Mouse (Mus musculus): ENCODE measurements at regions not wholly inside any gene's neighbourhood (a gene's known extent, or its start where the extent isn't known, plus 50 kb on each side); places are given as distances from the start of the nearest gene placed in this dataset.

GRCm38 (mm10) chrX:11088506-11088905 lies 210.6 kb upstream of the H2al1a start:
- Histone ChIP-seq H3K4me2 (peak overlapping the region; percentile 36; the same call in 1 of the 2 replicates), H3K36me3 (no peaks in the 10 kb centered on the region), H3K4me3 (no peak overlapping the region), H3K9ac (no peak overlapping the region), H3K27ac (replicated peaks) (no peak overlapping the region), H3K9me3 (no peaks in the 10 kb centered on the region), H3K4me1 (replicated peaks) (peaks cover 5% of the 10 kb centered on the region; the same call in 1 of the 2 replicates), H3K27me3 (no peaks in the 10 kb centered on the region)
- 38% methylated on average over 10 of the region's 10 CpGs for whole genome bisulfite sequencing
- no peak for ATAC-seq (ENCODE audit: low read depth)

GRCm38 (mm10) chrX:11090432-11090831 lies 208.6 kb upstream of the H2al1a start:
- Histone ChIP-seq H3K36me3 (no peaks in the 10 kb centered on the region), H3K27ac (replicated peaks) (no peak overlapping the region), H3K27me3 (no peaks in the 10 kb centered on the region), H3K9ac (no peak overlapping the region), H3K4me2 (no peak overlapping the region), H3K9me3 (no peaks in the 10 kb centered on the region), H3K4me3 (no peak overlapping the region), H3K4me1 (replicated peaks) (peaks cover 5% of the 10 kb centered on the region; the same call in 1 of the 2 replicates)
- ATAC-seq (ENCODE audit: low read depth) = no peak
- WGBS = 28% methylated on average over 7 of the region's 7 CpGs

- no peak overlapping the region for H3K4me2 ChIP-seq
- no peak overlapping the region for H3K9ac ChIP-seq
- no peaks in the 10 kb centered on the region for H3K36me3 ChIP-seq
- ATAC-seq (ENCODE audit: low read depth) = peak; percentile 41; the same call in 1 of the 2 replicates
- H3K4me1 ChIP-seq (replicated peaks) = peaks cover 24% of the 10 kb centered on the region; the same call in 1 of the 2 replicates
- H3K27me3 ChIP-seq = no peaks in the 10 kb centered on the region
- no peaks in the 10 kb centered on the region for H3K9me3 ChIP-seq
- no peak overlapping the region for H3K27ac ChIP-seq (replicated peaks)
- no peak overlapping the region for H3K4me3 ChIP-seq
- WGBS = 68% methylated on average over 9 of the region's 9 CpGs
These were observed 201.3 kb upstream of the H2al1a start for GRCm38 (mm10) chrX:11097581-11098254.

- WGBS = 39% methylated on average over 4 of the region's 4 CpGs
- H3K27me3 ChIP-seq = no peaks in the 10 kb centered on the region
- H3K27ac ChIP-seq (replicated peaks) = no peak overlapping the region; the same call in 1 of the 2 replicates
These were observed 200.7 kb upstream of the H2al1a start for GRCm38 (mm10) chrX:11098366-11098765.

GRCm38 (mm10) chrX:11099146-11100087 lies 199.6 kb upstream of the H2al1a start:
- H3K36me3 ChIP-seq = no peaks in the 10 kb centered on the region
- H3K9me3 ChIP-seq = no peaks in the 10 kb centered on the region
- WGBS = 47% methylated on average over 13 of the region's 13 CpGs
- peaks cover 24% of the 10 kb centered on the region; the same call in 1 of the 2 replicates for H3K4me1 ChIP-seq (replicated peaks)
- H3K27me3 ChIP-seq = no peaks in the 10 kb centered on the region
- H3K9ac ChIP-seq = no peak overlapping the region
- H3K27ac ChIP-seq (replicated peaks) = peak overlapping the region; percentile 64
- 0 out of 2 replicates have a peak overlapping the region, but pooled peaks have one; percentile 14 for H3K4me2 ChIP-seq
- peak; percentile 67 for ATAC-seq (ENCODE audit: low read depth)
- no peak overlapping the region for H3K4me3 ChIP-seq

More at GRCm38 (mm10) chrX:11098366-11098765, 200.7 kb upstream of the H2al1a start:
- Histone ChIP-seq H3K9ac (no peak overlapping the region), H3K36me3 (no peaks in the 10 kb centered on the region), H3K9me3 (no peaks in the 10 kb centered on the region), H3K4me2 (no peak overlapping the region), H3K4me3 (no peak overlapping the region), H3K4me1 (replicated peaks) (peaks cover 24% of the 10 kb centered on the region; the same call in 1 of the 2 replicates)
- ATAC-seq (ENCODE audit: low read depth) = no peak

GRCm38 (mm10) chrX:11100935-11101334 lies 198.1 kb upstream of the H2al1a start:
- H3K4me3 ChIP-seq = no peak overlapping the region
- H3K9ac ChIP-seq = no peak overlapping the region
- no peak for ATAC-seq (ENCODE audit: low read depth)
- H3K36me3 ChIP-seq = no peaks in the 10 kb centered on the region
- H3K27me3 ChIP-seq = no peaks in the 10 kb centered on the region
- no peak overlapping the region for H3K4me2 ChIP-seq
- H3K9me3 ChIP-seq = no peaks in the 10 kb centered on the region
- 68% methylated on average over 3 of the region's 3 CpGs for WGBS
- H3K27ac ChIP-seq (replicated peaks) = no peak overlapping the region
- peaks cover 24% of the 10 kb centered on the region; the same call in 1 of the 2 replicates for H3K4me1 ChIP-seq (replicated peaks)

- WGBS = 80% methylated on average over 2 of the region's 2 CpGs
- Histone ChIP-seq H3K27ac (replicated peaks) (no peak overlapping the region), H3K4me1 (replicated peaks) (no peaks in the 10 kb centered on the region), H3K36me3 (no peaks in the 10 kb centered on the region), H3K4me3 (no peak overlapping the region), H3K27me3 (no peaks in the 10 kb centered on the region), H3K9ac (no peak overlapping the region), H3K4me2 (no peak overlapping the region), H3K9me3 (no peaks in the 10 kb centered on the region)
- no peak for ATAC-seq (ENCODE audit: low read depth)
These were observed 167.8 kb upstream of the H2al1a start for GRCm38 (mm10) chrX:11131253-11131652.

GRCm38 (mm10) chrX:11139971-11140421 lies 159.1 kb upstream of the H2al1a start:
- Histone ChIP-seq H3K36me3 (no peaks in the 10 kb centered on the region), H3K4me2 (no peak overlapping the region), H3K4me1 (replicated peaks) (no peaks in the 10 kb centered on the region), H3K9me3 (no peaks in the 10 kb centered on the region), H3K27me3 (no peaks in the 10 kb centered on the region), H3K27ac (replicated peaks) (no peak overlapping the region), H3K9ac (no peak overlapping the region), H3K4me3 (no peak overlapping the region)
- WGBS = 59% methylated on average over 8 of the region's 8 CpGs
- no peak for ATAC-seq (ENCODE audit: low read depth)

- Histone ChIP-seq H3K27me3 (no peaks in the 10 kb centered on the region), H3K27ac (replicated peaks) (no peak overlapping the region), H3K4me3 (no peak overlapping the region), H3K4me2 (no peak overlapping the region), H3K9ac (no peak overlapping the region), H3K36me3 (no peaks in the 10 kb centered on the region), H3K4me1 (replicated peaks) (no peaks in the 10 kb centered on the region), H3K9me3 (no peaks in the 10 kb centered on the region)
- no peak for ATAC-seq (ENCODE audit: low read depth)
- whole genome bisulfite sequencing = 83% methylated on average over 1 of the region's 1 CpGs
These were observed 157.8 kb upstream of the H2al1a start for GRCm38 (mm10) chrX:11141294-11141693.

- 59% methylated on average over 2 of the region's 2 CpGs for WGBS
- Histone ChIP-seq H3K36me3 (no peaks in the 10 kb centered on the region), H3K27me3 (no peaks in the 10 kb centered on the region), H3K4me2 (no peak overlapping the region), H3K9ac (no peak overlapping the region), H3K9me3 (no peaks in the 10 kb centered on the region), H3K4me3 (no peak overlapping the region), H3K4me1 (replicated peaks) (no peaks in the 10 kb centered on the region), H3K27ac (replicated peaks) (no peak overlapping the region)
- 0 out of 2 replicates have a peak, but pooled peaks have one; percentile 8 for ATAC-seq (ENCODE audit: low read depth)
These were observed 140.6 kb upstream of the H2al1a start for GRCm38 (mm10) chrX:11158416-11158815.

- H3K36me3 ChIP-seq = no peaks in the 10 kb centered on the region
- H3K27me3 ChIP-seq = no peaks in the 10 kb centered on the region
- H3K9me3 ChIP-seq = no peaks in the 10 kb centered on the region
- H3K4me2 ChIP-seq = no peak overlapping the region
- H3K9ac ChIP-seq = no peak overlapping the region
- WGBS = 94% methylated on average over 3 of the region's 3 CpGs
- ATAC-seq (ENCODE audit: low read depth) = no peak
- H3K4me3 ChIP-seq = no peak overlapping the region
- no peaks in the 10 kb centered on the region for H3K4me1 ChIP-seq (replicated peaks)
- no peak overlapping the region for H3K27ac ChIP-seq (replicated peaks)
These were observed 128.6 kb upstream of the H2al1a start for GRCm38 (mm10) chrX:11170416-11170815.

GRCm38 (mm10) chrX:11180194-11180816 lies 118.8 kb upstream of the H2al1a start:
- no peaks in the 10 kb centered on the region for H3K36me3 ChIP-seq
- no peak overlapping the region for H3K9ac ChIP-seq
- no peak overlapping the region for H3K4me3 ChIP-seq
- ATAC-seq (ENCODE audit: low read depth) = no peak
- 79% methylated on average over 7 of the region's 7 CpGs for WGBS
- no peak overlapping the region for H3K27ac ChIP-seq (replicated peaks)
- H3K4me2 ChIP-seq = no peak overlapping the region
- no peaks in the 10 kb centered on the region for H3K4me1 ChIP-seq (replicated peaks)
- H3K9me3 ChIP-seq = no peaks in the 10 kb centered on the region
- no peaks in the 10 kb centered on the region for H3K27me3 ChIP-seq

All from neural tube, embryonic 13.5 days (tissue).